Mouse (Mus musculus) lung, postnatal 0 days (tissue): ENCODE measurements around the gene Inpp4a.

Experiments
- CTCF ChIP-seq: IDR thresholded peaks from 2 replicates; pipeline ENCODE4 v1.5.1; 2016; ENCODE audit warnings: antibody characterized with exemption, mild to moderate bottlenecking
- EP300 ChIP-seq: IDR thresholded peaks from 2 replicates; pipeline ENCODE4 v1.6.1; 2016; ENCODE audit warnings: antibody characterized with exemption, mild to moderate bottlenecking, control low read depth

GRCm38 (mm10) chr1:37336022-37336421, 36.4 kb downstream of the Inpp4a start:
- TF ChIP-seq CTCF (no peak), EP300 (no peak)
